Mouse (Mus musculus) neural tube, embryonic 10.5 days (tissue): Measurements from ENCODE around the gene Zc3hc1.

Source experiments
- DNase-seq: peaks from one replicate; pipeline ENCODE4 v3.0.0-alpha.2; 2017; ENCODE audit warnings: low spot score; ENCODE audit errors: extremely low spot score

Zc3hc1 gene

DNA sequence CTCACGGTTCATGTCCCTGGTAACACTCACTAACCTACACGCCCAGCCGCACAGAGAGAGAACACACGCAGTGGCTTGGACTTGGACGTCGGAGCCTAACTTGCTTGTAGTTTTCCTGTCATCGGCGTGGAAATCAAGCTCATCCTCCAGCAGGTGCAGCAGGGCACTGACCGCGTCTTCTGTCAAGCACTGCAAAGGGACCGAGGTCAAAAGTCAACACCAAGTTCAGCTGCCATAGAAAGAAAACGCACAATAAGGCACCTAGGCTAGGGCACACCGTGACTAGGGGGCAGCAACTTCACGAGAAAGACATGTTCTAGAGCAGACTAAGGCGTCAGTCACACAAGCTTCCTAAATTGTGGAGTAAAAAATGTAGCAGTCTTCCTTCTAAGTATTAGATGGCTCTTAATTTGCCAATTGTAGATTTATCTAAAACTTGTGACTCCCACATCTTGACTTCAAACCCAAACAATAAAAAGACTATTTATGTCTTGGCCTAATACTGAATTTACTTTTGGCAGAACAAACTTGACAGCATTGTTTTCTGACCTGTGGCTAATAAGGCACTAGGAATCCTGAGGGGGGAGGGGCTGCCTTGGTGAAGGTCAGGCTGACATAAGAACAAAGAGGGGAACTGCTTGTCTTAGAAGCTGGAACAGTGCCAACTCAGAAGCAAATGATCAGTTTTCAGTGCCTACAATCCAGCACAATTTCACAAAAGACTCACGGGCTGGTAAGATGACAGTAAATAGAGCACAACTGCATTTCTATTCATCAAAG, 15.9 kb downstream of the Zc3hc1 start:
- DNase-seq, result no peak

DNA sequence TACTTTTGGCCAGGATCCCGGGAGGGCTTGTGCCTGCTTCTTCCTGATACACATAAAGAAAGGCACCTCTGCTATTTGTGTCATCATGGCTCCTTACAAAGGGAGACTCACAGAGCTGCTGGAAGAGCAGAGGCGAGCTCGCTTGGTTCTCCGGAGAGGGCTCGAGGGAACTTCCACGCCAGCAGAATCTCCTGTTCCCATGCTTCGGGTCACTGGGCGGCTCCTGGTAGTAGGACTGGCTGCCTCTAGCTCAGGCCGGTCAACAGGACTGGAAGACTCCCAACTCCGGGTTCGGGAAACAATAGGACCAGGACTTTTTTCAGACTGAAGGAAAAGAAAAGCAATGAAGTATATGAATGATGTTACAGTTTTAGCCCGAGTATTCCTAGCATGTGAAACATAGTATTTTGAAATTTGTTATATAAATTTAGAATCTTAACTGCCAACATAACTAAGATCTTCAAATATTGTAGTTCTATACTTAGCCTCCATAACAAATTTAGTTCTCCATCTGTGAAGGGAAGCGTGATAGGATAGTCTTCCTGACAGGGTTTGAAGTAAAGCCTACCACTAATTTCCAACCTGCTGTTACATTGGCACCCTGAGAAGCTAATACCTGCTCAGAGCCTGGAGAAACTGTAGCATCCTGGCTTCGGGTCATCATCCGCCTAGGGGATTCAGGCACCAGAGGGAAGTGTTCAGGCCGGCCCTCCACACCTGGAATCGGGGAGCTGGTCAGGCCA, 18.0 kb downstream of the Zc3hc1 start:
- DNase-seq, result no peak

DNA sequence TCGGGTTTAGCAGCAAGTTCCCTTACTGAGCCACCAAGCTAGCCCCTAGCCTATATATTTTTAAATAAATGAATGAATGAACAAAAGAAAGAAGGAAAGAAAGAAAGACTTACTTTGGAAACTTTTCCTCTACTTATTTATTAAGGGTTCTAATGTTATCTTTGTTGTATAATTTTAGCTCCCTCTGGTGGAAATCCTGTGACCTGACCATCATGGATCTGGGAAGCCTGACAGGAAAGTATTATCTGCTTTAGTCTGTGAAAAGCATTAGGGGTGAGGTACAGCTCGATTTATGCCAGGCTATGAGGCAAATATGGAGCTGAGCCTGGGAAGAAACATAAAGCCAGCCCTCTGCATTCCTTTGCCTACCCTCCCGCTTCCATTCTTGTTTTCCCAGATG, 21.5 kb downstream of the Zc3hc1 start:
- DNase-seq, result no peak

DNA sequence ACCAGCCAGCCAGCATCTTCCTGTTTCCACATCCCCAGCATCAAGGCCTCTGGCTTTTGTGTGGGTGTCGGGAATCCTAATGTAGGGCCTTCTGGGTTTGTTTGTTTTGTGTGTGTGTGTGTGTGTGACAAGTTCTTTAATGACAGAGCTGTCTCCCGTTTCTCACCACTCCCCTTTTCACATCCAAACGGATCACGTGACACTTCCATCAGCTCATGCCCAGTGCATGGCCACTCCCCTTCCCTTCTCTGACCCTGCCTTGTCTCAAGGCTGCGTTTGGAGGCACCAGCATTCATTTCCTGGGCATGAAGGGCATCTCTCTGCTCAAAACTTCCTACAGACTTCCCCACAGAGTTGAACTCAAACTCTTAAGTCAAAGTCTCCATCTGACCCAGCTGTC, 27.0 kb downstream of the Zc3hc1 start:
- no peak for DNase-seq

DNA sequence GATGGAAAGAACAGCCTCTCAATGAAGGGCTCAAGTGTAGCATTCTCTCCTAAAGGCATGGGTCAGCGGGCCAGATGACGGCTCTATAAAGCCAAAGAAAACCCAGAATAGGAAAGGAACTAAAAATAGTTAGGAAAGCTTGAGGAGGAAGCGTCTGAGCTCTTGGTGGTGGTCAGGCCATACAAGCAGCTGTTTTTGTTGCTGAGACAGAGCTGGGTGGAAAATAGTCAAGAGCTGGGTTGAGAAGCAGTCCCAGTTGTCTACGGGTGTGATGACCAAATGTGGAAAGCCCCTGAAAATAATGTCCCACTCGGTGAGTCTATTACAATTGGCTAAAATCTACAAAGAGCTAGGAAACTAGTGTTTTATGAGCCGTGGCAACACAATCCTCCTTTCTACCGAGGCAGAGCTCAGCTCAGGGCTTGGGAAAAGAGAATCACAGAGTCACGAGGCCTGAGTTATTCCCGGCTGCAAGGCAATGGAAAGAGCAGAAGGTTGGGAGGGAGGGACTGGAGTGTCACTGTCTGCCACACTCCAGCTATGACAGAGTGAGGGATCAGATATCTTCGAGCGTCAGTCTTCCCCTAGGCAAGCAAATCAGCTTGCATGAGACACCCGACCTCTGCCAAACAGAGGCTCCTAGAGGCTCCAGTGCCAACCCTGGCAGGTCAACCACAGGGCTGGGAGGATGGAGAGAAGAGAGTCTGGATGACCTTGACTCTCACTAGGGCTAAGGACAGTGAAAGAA, 30.9 kb downstream of the Zc3hc1 start:
- DNase-seq, result no peak

DNA sequence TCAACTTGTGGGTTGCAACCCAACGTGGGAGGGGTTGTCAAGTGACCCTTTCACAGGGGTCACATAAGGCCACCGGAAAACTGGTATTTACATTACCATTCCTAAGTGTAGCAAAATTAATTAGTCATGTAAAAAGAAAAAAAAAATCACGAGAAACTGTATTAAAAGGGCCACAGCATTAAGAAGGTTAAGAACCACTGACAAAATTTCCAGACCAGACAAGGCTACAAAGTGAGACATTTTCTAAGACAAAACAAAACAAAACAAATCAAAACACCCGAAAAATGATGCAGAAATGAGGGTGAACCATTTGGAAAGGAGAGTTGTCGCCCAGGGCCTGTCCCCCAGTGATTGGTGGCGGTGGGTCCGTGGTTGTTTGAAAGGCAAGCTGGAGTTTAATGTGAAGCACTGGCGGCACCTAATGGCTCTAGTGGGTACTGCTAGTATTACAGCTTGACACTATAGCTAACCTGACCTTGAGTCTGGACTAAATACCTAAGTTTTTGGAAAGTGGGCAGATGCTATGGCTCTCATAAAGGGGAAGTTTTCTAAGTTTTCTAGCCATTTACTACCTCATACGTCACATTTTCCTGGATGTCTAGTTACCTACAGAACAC, 33.2 kb downstream of the Zc3hc1 start:
- peak; percentile 81 for DNase-seq

DNA sequence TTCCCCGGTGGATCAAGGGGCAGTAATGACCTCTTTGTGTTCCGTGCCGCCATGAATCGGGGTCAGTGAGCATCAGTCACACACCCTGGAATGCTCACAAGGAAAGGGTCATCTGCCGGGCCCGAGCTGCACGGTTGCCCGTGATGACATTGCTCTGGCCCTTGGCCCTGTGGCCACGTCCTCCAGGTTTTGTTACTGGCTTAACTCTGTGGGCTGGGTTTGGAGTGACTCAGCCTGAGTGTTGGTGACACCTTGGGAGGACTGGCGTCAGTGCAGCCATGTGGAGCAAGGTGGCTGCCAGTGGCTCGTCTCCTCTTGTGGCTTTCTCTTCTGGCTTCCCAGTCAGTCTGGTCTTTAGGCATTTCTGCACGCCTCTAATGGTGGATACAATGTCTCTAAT, 34.1 kb downstream of the Zc3hc1 start:
- DNase-seq, result no peak

DNA sequence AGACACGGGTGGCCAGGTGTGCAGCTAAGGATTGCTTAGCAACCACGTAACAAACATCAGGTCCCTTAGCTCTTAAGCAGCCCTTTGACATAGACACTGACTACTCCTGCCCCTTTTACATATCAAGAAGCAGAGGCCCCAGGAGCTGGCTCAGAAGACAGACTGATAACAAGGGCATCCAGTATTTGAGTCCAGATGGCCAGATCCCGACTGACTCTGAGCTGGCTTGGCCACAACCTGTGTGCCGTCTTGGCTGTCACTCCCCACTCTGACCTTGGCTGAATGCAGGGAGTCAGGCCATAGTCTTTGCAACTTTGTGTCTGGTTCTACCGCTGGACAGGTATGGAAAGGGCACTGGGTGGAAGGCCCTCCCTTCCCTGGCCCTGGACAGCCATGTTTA, 34.7 kb downstream of the Zc3hc1 start:
- no peak for DNase-seq

DNA sequence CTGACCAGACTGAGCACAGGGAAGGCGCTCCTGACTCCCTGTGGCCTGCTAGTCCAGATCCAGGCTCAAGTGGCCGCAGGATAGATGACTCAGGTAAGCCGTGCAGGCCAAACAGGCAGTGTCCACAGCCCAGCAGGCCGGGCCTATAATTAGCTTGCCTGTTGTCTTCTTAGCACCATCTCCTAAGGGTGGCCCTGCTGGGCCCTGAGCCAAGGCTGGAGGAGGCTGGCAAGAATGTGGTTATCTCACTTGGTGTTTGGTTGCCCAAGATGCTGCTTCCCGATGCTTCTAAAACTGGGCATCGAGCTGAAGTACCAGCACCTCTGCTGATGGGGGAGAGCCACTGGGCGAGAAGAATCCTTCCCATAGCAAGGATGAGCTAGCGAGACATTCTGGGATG, 35.1 kb downstream of the Zc3hc1 start:
- no peak for DNase-seq

DNA sequence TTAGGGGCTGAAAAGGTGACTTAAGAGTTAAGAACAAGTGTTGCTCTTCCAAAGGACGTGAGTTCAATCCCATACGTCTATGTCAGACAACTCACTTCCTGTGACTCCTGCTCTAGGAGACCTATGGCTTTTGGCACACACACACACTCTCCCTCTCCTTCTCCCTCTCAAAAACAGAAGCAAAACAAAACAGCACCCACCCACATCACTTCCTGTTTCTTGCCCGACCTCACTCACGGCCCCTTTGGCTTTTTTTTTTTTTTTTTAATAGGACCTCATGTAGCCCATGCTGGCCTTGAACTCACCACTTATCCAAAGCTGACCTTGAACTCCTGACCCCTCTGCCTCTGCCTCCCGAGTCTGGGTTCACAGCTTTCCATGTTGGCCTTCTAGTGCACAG, 36.1 kb downstream of the Zc3hc1 start:
- no peak for DNase-seq

DNA sequence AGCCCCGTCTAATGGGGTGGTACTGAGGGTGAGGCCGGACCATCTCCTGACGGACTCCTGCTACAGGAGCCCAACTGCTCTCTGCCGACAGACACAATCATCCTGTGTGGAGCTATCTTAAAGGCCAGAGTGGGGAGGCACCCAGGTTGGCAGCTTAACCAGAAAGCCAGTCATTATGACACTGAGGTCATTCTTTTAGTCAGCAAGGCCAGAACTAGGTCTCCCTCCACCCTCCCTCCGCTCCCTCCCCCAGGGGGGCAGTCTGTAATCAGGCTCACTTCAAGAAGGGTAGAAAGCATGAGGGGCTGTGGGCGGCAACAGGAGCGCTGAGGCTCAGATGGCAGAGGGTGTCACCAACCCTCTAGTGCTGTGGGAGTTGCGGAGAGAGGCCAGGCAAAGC, 37.2 kb downstream of the Zc3hc1 start:
- no peak for DNase-seq

DNA sequence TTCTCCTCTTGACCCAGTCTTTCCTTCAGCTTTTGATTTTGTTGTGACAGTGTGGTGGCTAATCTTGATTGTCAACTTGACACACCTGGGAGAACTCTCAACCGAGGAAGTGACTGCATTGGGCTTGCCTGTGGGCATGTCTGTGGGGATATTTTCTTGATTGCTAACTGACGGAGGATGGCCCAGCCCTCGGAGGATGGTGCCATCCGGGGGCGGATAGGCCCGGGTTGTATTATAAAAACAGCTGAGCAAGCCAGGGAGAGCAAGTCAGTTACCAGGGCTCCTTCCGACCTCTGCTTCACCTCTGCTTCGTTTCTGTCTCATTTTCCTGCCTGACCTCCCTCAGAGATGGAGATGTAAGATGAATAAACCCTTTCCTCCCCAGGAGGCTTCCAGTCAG, 38.1 kb downstream of the Zc3hc1 start:
- DNase-seq, result no peak

DNA sequence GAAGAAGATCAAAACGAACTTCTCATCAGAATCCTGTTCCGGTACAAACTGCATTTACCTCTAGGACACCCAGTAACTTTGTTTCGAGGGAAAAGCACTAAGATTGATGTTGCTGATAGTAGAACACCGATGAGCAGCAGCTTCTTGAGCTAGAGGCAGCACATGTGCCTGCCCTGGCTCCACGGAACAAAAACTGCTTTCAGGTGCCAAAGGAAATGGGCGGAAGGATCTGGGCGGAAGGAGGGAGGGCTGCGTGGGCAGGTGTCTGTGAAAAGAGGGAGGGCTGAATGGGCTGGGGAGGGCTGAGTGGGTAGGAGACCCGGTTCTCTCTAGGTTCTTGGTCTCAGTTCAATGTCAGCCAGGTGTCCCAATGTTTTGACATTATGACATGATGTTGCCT, 39.5 kb downstream of the Zc3hc1 start:
- DNase-seq, result no peak

DNA sequence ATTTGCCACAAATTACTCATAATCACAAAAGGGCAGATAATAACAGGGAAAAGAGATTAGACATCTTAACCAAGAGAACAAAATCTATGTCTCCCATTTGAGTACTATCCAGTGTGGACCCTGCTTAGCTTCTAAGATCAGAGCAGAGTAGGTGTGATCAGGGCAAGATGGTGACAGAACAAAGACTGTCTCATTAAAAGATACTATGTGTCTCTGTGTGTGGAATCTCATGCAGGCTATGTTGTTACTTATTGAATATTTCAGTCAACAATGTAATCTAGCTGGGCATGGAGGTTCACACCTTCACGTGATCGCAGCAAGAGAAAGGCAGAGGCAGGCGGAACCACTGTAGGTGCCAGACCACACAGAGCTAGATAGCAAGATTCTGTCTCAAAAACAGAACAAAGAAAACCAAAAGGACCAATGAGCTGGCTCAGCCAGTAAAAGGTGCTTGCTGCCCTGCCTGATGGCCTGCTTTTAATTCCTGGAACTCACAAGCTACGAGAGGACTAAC, 43.5 kb downstream of the Zc3hc1 start:
- no peak for DNase-seq

DNA sequence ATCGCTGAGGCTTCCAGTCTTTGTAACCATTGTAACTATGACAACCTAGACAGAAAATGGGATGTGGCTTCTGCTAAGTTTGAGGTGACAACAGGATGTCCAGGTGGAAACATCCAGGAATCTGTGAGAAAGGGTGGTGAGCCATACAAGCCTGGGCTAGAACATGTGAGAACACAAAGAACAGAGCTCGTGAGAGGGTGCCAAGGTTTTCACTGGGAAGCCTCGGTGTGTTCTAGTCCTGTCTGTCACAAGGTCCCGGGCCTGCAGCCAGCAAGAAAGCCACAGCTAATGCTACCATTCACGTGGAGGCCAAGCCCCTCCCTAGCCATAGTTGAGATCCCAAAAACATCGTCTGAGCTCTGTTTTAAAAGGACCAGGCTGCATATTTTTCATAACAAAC, 44.1 kb downstream of the Zc3hc1 start:
- DNase-seq, result no peak

DNA sequence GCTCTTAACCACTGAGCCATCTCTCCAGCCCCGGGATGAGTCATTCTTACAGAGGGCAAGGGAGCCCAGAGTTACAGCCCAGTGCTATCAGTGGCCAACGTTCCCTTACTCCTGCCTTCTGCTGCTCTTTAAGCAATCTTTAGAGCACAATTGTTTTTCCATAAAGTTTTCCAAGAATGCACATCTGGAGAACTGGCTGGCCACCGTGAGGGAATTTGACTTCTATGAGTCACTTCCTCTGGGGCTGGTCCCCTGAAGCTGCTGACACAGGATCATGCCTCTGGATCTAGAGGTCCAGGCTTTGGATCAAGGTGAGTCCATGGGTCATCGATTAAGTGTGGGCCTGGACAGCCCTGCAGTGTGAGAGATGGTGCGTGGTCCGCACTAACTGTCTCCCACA, 46.8 kb downstream of the Zc3hc1 start:
- DNase-seq, result no peak

DNA sequence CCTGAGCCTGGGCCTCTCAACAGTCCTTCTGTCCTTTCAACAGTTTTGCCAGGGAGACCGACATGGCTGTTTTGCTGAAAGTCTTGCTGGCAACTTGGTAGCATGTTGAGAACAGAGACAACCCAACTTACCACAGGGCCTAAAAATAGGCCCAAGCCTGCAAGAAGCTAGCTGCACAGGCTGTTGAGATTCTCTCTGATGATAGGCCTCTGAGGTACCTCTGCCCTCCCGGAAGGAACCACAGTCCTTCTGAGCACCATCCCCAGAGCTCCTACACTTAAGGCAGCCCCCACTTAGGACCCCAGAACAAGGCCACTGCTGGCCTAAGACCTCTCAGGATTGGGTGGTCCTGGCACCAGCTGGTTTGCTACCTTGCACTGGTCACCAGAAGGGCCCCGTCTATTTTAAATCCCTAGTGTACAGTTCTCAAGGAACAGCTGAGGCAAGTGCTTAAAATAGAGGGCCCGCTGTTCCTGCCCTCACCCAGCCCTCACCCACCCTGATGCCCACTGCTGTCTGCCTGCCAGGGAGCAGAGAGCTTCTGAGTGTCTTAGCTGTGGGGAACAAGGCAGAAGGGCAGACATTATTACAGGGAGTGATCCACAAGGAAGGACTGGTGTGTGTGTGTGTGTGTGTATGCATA, 50.5 kb downstream of the Zc3hc1 start:
- no peak for DNase-seq

DNA sequence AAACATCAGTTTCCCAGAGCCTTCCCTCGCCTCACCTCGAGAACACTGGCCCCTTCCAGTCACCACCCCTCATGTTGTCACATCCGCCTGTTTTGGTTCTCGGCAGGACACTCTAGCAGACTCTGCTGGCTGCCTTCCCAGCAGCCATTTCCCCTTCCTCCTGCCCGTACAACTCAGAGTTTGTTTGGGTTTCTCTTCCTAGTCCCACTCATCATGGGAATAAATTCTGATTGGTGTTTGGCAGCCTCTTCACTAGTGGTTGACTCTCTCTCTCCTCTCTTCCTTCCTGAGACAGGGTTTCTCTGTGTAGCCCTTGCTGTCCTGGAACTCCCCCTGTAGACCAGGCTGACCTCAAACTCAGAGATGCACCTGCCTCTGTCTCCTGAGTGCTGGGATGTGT, 53.9 kb downstream of the Zc3hc1 start:
- DNase-seq, result no peak

DNA sequence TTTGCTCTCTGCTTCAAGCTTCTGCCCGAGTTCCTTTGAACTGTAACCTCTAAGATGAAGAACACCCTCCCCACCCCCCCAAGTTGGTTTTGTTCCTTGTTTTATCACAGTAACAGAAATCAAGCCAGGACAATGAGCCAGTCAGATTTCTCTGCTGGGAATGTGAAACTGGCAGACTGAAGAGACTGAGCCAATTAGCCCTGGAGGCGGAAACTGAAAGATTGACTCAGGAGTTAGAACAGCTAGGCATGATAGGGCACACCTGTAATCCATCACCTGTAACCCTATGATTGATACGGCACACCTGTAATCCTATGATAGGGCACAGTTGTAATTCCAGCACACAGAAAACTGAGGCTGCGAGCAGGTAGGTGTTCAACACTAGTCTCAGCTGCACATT, 58.6 kb downstream of the Zc3hc1 start:
- no peak for DNase-seq

DNA sequence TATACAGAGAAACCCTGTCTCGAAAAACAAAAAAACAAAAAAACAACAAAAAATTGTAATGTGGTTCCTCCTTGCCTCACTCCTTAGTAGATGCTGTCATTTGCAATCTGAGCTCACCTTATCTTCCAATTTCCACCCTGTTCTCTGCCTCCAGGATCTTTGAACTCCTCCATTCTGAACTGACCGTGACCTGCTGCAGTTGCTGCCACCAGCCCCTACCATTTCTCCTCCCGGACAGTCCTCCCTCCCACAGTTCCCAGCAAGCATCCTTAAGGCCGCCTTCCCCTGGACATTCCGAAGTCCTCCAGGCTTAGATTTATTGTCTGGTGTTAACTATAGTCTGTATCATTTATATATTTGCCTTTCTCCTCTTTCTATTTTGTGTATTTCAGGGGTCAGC, 60.1 kb downstream of the Zc3hc1 start:
- no peak for DNase-seq

DNA sequence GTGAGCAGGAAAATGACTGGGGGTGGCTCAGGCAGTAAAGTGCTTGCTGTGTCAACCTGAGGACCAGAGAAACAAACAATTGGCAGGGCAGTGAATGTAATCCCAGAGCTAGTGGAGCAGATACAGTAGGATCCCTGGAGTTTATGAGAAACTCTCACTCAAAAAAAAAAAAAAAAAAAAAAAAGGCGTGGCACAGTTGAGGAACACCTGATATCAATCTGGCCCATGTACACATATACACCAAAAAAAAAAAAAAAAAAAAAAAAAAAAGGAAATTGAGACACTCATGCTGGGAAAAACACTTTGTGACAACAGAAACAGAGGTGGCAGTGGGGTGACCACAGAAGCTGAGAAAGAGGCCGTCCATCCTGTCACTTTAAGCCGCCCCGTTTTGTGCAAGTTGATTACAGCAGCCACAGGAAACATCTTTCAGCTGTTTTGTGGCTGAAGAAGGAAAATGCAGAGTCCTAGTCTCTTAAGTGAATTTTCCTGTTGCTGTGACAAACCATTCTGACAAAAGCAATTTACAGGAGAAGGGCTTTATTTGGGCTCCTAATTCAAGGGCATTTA, 64.8 kb downstream of the Zc3hc1 start:
- DNase-seq, result no peak
